Mouse (Mus musculus): ENCODE data around the gene Mapk12. TPM values are rescaled to one million over a fixed set of nuclear protein-coding genes. Genes with fewer than 3 reads are reported as not detected.

The Mapk12 gene
- polyA plus RNA-seq, 1 experiment from 2014 or later: 16.6 TPM

GRCm38 (mm10) chr15:89145813-89146350, 5.4 kb upstream of the Mapk12 start:
- H3K4me1 ChIP-seq: peaks cover 65% of the 10 kb centered on the region
- DNase-seq (ENCODE audit: low spot score): no peak
- H3K27ac ChIP-seq (replicated peaks): no peak overlapping the region
- WGBS: 74% methylated on average over 24 of the region's 24 CpGs
- H3K9me3 ChIP-seq: no peaks in the 10 kb centered on the region
- 0 out of 2 replicates have a peak overlapping the region, but pooled peaks have one; percentile 83 for H3K4me3 ChIP-seq
- peaks cover 33% of the 10 kb centered on the region for H3K36me3 ChIP-seq (replicated peaks)
- peaks cover 96% of the 10 kb centered on the region for H3K27me3 ChIP-seq (replicated peaks; ENCODE audit: low read depth, poor library complexity, severe bottlenecking)

- no peaks in the 10 kb centered on the region for H3K9me3 ChIP-seq
- WGBS: 85% methylated on average over 11 of the region's 11 CpGs
- no peak for DNase-seq (ENCODE audit: low spot score)
- peaks cover 100% of the 10 kb centered on the region for H3K27me3 ChIP-seq (replicated peaks; ENCODE audit: low read depth, poor library complexity, severe bottlenecking)
- no peak overlapping the region for H3K4me3 ChIP-seq
- H3K36me3 ChIP-seq (replicated peaks): peaks cover 33% of the 10 kb centered on the region
- H3K27ac ChIP-seq (replicated peaks): no peak overlapping the region
- peaks cover 70% of the 10 kb centered on the region for H3K4me1 ChIP-seq
Observed at GRCm38 (mm10) chr15:89144965-89145364, 4.5 kb upstream of the Mapk12 start.

DNA sequence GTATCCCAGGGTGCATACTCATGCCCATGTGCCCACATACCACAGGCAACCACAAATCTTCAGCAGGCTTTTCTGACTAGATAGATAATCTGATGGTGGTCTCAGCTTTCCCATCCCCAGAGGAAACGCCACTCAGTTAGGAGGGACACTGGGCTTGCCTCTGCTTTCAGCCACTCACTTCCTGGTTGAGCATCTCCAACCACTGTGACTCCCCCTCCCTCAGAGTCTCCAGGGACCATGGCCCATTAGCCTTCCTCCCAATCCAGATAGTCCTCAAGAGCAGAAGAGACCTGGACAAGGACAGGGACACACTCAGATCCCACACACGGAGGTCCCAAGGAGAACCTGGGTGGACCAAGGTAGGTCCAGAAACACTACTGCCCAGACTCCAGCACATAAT, 2.6 kb upstream of the Mapk12 start:
- Histone ChIP-seq H3K9me3 (no peaks in the 10 kb centered on the region), H3K4me3 (no peak overlapping the region), H3K27ac (replicated peaks) (no peak overlapping the region), H3K4me1 (peaks cover 64% of the 10 kb centered on the region), H3K27me3 (replicated peaks; ENCODE audit: low read depth, poor library complexity, severe bottlenecking) (peaks cover 100% of the 10 kb centered on the region), H3K36me3 (replicated peaks) (peaks cover 33% of the 10 kb centered on the region)
- no peak for DNase-seq (ENCODE audit: low spot score)
- WGBS: 68% methylated on average over 2 of the region's 2 CpGs

- Histone ChIP-seq H3K27ac (replicated peaks) (no peak overlapping the region), H3K36me3 (replicated peaks) (peaks cover 33% of the 10 kb centered on the region), H3K4me1 (peaks cover 60% of the 10 kb centered on the region), H3K27me3 (replicated peaks; ENCODE audit: low read depth, poor library complexity, severe bottlenecking) (peaks cover 92% of the 10 kb centered on the region), H3K4me3 (peak overlapping the region; percentile 79; the same call in 1 of the 2 replicates), H3K9me3 (no peaks in the 10 kb centered on the region)
- DNase-seq (ENCODE audit: low spot score): no peak
- 63% methylated on average over 4 of the region's 4 CpGs for WGBS
Observed at GRCm38 (mm10) chr15:89141905-89142304, 1.4 kb upstream of the Mapk12 start.

GRCm38 (mm10) chr15:89141443-89141842, 940 bp upstream of the Mapk12 start:
- peaks cover 87% of the 10 kb centered on the region for H3K27me3 ChIP-seq (replicated peaks; ENCODE audit: low read depth, poor library complexity, severe bottlenecking)
- WGBS: 18% methylated on average over 5 of the region's 5 CpGs
- peaks cover 56% of the 10 kb centered on the region for H3K4me1 ChIP-seq
- 0 out of 2 replicates have a peak overlapping the region, but pooled peaks have one; percentile 83 for H3K27ac ChIP-seq (replicated peaks)
- peak overlapping the region; percentile 79 for H3K4me3 ChIP-seq
- peaks cover 33% of the 10 kb centered on the region for H3K36me3 ChIP-seq (replicated peaks)
- no peaks in the 10 kb centered on the region for H3K9me3 ChIP-seq
- peak; percentile 38 for DNase-seq (ENCODE audit: low spot score)

DNA sequence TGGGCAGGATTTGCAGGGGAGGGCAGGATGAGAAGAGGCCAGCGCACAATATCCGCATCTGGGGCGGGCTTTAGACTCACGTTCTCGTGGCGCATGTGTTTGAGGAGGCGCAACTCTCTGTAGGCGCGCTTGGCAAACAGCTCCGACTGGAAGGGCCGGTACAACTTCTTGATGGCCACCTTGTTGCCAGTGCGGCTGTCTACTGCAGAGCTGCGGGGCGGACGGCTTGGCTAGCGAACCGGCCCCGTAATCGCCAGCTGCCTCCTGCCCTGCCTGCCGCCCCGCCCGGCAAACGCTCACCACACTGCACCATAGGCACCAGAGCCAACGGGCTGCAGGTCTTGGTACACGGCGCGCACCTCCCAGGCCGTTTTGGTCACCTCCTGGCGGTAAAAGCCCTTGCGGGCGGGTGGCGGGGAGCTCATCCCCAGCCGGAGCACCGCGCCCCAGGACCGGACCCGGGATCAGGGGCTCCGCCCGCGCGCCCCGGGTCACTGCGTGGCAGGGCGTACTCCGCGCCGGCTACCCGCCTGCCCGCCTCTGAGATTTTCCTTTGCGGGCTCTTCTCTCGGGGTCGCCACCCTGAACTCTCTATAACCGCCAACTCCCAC, 350 bp downstream of the Mapk12 start:
- Histone ChIP-seq H3K36me3 (replicated peaks) (peaks cover 25% of the 10 kb centered on the region), H3K4me3 (peak overlapping the region; percentile 79), H3K27ac (replicated peaks) (peak overlapping the region; percentile 83), H3K27me3 (replicated peaks; ENCODE audit: low read depth, poor library complexity, severe bottlenecking) (peaks cover 74% of the 10 kb centered on the region), H3K4me1 (peaks cover 46% of the 10 kb centered on the region), H3K9me3 (no peaks in the 10 kb centered on the region)
- under 1% methylated on average over 53 of the region's 53 CpGs for whole genome bisulfite sequencing
- DNase-seq (ENCODE audit: low spot score): peak; percentile 58

- DNase-seq (ENCODE audit: low spot score): no peak
- Histone ChIP-seq H3K27ac (replicated peaks) (no peak overlapping the region), H3K27me3 (replicated peaks; ENCODE audit: low read depth, poor library complexity, severe bottlenecking) (peaks cover 58% of the 10 kb centered on the region), H3K4me1 (peaks cover 46% of the 10 kb centered on the region), H3K36me3 (replicated peaks) (peaks cover 9% of the 10 kb centered on the region; the same call in 1 of the 2 replicates), H3K4me3 (no peak overlapping the region), H3K9me3 (no peaks in the 10 kb centered on the region)
- WGBS: 92% methylated on average over 6 of the region's 6 CpGs
Observed at GRCm38 (mm10) chr15:89138531-89138930, 2.0 kb downstream of the Mapk12 start.

GRCm38 (mm10) chr15:89138046-89138405, 2.5 kb downstream of the Mapk12 start:
- WGBS: 88% methylated on average over 7 of the region's 7 CpGs
- peaks cover 5% of the 10 kb centered on the region for H3K36me3 ChIP-seq (replicated peaks)
- no peak overlapping the region for H3K4me3 ChIP-seq
- H3K27ac ChIP-seq (replicated peaks): no peak overlapping the region
- DNase-seq (ENCODE audit: low spot score): no peak
- peaks cover 46% of the 10 kb centered on the region for H3K4me1 ChIP-seq
- H3K9me3 ChIP-seq: no peaks in the 10 kb centered on the region
- H3K27me3 ChIP-seq (replicated peaks; ENCODE audit: low read depth, poor library complexity, severe bottlenecking): peaks cover 53% of the 10 kb centered on the region

GRCm38 (mm10) chr15:89137378-89138045, 3.0 kb downstream of the Mapk12 start:
- DNase-seq (ENCODE audit: low spot score): no peak
- peaks cover 46% of the 10 kb centered on the region for H3K4me1 ChIP-seq
- H3K36me3 ChIP-seq (replicated peaks): peaks cover 6% of the 10 kb centered on the region
- 67% methylated on average over 11 of the region's 11 CpGs for WGBS
- H3K27me3 ChIP-seq (replicated peaks; ENCODE audit: low read depth, poor library complexity, severe bottlenecking): peaks cover 48% of the 10 kb centered on the region
- H3K27ac ChIP-seq (replicated peaks): no peak overlapping the region
- no peaks in the 10 kb centered on the region for H3K9me3 ChIP-seq
- H3K4me3 ChIP-seq: no peak overlapping the region

DNA sequence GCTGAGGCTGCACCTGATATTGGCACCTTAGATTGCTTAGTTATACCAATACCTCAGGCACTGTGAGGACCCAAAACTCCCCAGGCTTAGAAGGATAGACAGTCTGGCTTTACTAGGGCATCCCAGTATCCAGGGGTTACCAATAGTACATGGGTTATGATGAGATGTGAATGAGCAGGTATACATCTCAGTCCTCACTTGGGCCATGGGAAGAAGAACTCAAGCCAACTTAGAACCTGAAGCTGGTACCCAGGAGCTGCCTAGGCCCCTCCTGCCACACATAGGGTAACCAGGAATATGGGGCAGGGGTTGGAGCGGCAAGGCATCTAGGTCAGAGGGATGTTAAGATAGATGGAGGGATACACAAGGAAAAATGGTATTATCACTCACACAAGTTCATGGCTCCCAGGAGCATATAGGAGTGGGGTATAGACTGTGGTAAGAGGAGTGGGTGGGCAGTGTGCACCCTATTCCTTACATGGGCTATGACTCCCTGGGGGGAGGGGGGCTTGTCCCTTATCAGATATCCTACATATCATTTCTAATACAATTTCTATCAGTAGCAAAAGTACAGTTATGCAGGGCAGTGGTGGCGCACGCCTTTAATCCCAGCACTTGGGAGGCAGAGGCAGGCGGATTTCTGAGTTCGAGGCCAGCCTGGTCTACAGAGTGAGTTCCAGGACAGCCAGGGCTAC, 3.9 kb downstream of the Mapk12 start:
- Histone ChIP-seq H3K9me3 (no peaks in the 10 kb centered on the region), H3K27ac (replicated peaks) (no peak overlapping the region), H3K27me3 (replicated peaks; ENCODE audit: low read depth, poor library complexity, severe bottlenecking) (peaks cover 39% of the 10 kb centered on the region), H3K4me1 (peaks cover 38% of the 10 kb centered on the region), H3K4me3 (no peak overlapping the region), H3K36me3 (replicated peaks) (peaks cover 15% of the 10 kb centered on the region)
- no peak for DNase-seq (ENCODE audit: low spot score)
- WGBS: 91% methylated on average over 5 of the region's 5 CpGs

GRCm38 (mm10) chr15:89131316-89131715, 9.2 kb downstream of the Mapk12 start:
- Histone ChIP-seq H3K36me3 (replicated peaks) (peaks cover 32% of the 10 kb centered on the region), H3K4me1 (peaks cover 16% of the 10 kb centered on the region), H3K4me3 (no peak overlapping the region), H3K27me3 (replicated peaks; ENCODE audit: low read depth, poor library complexity, severe bottlenecking) (no peaks in the 10 kb centered on the region), H3K27ac (replicated peaks) (no peak overlapping the region), H3K9me3 (no peaks in the 10 kb centered on the region)
- WGBS: 85% methylated on average over 3 of the region's 3 CpGs
- DNase-seq (ENCODE audit: low spot score): no peak

- Histone ChIP-seq H3K4me3 (no peak overlapping the region), H3K36me3 (replicated peaks) (peaks cover 35% of the 10 kb centered on the region)
- no peak for DNase-seq (ENCODE audit: low spot score)
Observed at GRCm38 (mm10) chr15:89130245-89130644, 10.3 kb downstream of the Mapk12 start.

More at GRCm38 (mm10) chr15:89130245-89130644, 10.3 kb downstream of the Mapk12 start:
- Histone ChIP-seq H3K27ac (replicated peaks) (no peak overlapping the region), H3K4me1 (peaks cover 16% of the 10 kb centered on the region), H3K9me3 (no peaks in the 10 kb centered on the region), H3K27me3 (replicated peaks; ENCODE audit: low read depth, poor library complexity, severe bottlenecking) (no peaks in the 10 kb centered on the region)

Data from embryonic facial prominence, embryonic 10.5 days (tissue).